Mouse (Mus musculus) heart, postnatal 36 days (tissue): ENCODE measurements around the gene Fcgr3. TPM values are rescaled to one million over a fixed set of nuclear protein-coding genes. Genes with fewer than 3 reads are reported as not detected.
"Not testable (repeated sequence)": the region's sequence is repeated elsewhere in the genome, so short reads cannot be mapped to it uniquely, and the experiment has no call there.

Source experiments
- DNase-seq, 2 experiments: peaks; one replicate each; pipeline ENCODE4 v3.0.0; 2021 to 2022
- intact Hi-C: fragments of 180-260 bp; cut with DNase I; formaldehyde crosslinking; loops from one replicate; pipeline ENCODE4 v1.15.1; 2025
- total RNA-seq, 2 experiments: library from RNA; stranded (reverse); gene quantifications; 2 replicates each; pipeline ENCODE4 v1.2.3; 2021

Fcgr3 gene
- total RNA-seq, 2 experiments from 2014 or later = 13.7 to 18.6 TPM

DNA sequence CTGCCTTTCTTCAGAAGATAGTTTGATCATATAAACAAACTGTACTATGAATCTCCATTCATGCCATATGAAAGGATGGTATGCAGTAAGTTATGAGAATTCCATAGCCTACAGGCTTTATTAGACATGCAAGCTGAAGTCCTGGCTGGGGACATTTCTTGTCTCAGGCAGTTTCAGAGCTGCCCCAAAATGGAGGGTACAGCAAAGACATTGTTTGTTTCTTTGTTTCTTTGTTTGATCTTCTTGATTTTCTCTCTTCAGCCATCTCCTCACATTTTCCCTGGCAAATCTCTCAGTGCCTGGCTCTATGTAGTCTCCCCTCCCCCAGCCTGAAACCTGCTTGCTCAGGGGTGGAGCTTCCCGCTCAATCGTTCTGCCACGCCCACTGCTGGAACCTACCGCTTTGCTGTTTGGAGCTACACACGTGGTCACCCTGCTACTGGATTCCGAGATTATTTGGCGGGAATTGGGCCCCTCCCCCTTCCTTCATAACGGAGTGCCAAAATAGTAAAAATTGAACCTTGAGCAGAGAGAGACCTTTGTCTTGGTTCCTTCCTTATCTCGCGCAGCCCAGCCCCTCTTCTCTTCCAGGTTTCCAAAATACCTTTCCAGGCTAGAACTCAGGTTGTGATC, 23.6 kb upstream of the Fcgr3 start:
- intact Hi-C loops, DNase-seq: not testable (repeated sequence)

DNA sequence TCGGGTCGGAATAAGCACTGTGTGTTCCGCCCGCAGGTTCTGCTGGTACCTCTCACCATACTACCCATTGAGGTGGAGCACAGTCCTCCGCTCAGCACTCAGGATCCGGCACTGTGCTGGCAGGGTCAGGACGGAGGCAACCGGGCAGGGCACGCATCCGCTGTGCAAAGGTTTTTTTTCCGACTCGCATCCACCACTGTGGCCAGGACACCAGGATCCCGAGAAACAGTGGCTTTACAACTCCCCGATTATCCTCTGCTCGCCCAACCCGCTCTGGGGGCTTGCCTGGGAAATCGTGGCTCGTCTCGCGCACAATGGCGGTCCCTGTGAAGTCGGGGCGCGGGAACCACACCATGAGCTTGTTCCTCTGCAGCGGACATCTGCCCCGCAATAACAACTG, 21.0 kb upstream of the Fcgr3 start:
- no peak for DNase-seq
- intact Hi-C loops = no loop called here

DNA sequence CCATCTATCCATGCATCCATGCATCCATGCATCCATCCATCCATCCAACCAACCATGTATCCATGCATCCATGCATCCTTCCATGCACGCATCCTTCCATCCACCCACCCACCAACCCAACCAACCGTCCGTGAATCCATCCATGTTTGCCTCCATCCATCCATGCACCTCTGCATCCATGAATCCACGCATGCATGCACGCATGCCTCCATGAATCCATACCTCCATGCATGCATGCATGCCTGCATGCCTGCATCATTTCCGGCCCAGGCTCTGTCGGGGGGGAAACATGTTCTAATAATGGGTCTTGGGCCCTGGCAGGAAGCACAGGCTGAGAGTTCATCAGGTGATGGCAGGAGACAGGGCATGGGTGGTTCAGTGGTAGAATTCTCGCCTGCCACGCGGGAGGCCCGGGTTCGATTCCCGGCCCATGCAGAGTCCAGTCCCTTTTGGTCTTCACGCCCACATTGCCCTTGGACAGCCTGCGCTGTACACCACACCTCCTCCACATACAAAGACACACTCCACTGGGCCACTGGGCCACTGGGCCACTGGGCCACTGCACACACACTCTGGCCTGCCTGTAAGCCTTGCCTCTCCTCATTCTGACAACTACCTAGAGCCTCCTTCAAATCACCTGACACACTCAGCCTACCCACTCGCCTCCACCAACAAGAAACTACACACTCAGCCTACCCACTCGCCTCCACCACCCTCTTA, 16.9 kb upstream of the Fcgr3 start:
- DNase-seq, intact Hi-C loops: not testable (repeated sequence)

DNA sequence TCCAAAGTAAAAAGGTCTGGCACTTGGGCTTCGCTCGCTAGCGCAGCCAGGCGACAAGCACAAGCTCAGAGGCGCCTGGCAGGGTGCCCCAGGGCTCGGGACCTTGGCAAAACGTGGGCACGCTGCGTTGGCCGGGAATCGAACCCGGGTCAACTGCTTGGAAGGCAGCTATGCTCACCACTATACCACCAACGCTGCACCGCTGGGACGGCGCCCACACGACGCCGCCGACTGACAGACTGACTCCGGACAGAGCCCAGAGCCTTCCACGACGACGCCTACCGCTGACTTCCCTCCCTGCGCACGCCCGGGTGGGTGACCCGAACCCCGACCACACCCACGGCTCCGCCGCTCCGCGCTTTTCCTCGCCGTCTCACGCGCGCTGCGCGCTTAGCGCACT, 15.1 kb upstream of the Fcgr3 start:
- intact Hi-C loops, DNase-seq: not testable (repeated sequence)

DNA sequence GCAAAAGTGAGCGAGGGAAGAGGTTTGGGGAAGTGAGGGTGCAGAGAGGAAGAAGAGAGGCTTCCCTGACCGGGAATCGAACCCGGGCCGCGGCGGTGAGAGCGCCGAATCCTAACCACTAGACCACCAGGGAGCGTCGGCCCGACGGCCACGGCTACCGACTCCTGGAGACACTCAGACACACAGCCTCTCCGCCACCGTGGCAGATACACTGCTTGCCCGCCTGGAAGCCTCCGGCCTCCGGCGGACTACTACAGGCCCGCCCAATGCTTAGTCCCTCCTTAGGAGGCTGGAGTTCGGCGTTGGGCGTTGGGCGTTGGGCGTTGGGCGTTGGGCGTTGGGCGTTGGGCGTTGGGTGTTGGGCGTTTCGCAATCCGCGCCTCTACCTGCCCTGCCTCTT, 14.6 kb upstream of the Fcgr3 start:
- intact Hi-C loops, DNase-seq: not testable (repeated sequence)

DNA sequence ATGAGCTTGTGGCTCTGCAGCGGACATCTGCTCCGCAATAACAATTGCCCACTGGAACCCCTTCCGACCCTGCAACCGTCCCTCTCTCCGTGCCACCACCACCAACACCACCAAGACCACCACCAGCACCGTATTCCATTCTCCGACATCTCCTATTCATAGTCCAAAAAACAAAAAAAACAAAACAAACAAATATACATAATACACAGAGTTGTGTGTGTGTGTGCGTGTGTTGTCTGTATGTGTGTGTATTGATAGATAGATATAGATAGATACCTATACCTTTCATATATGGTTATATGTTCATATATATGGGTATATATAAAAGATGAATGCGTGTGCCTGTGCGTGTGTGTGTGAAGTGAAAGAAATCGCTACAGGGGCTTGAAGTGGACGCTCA, 13.7 kb upstream of the Fcgr3 start:
- intact Hi-C loops, DNase-seq: not testable (repeated sequence)

DNA sequence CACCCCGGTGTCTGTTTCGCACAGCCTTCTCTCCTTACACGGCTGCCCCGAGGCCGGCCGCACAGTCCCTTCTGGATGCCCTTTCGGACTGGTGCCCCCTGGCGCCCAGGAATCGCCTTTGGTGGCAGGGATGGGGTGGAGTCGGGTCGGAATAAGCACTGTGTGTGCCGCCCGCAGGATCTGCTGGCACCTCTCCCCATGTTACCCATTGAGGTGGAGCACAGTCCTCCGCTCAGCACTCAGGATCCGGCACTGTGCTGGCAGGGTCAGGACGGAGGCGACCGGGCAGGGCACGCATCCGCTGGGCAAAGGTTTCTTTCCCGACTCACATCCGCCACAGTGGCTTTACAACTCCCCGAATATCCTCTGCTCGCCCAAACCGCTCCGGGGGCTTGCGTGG, 13.2 kb upstream of the Fcgr3 start:
- peak; percentile 31 to 62 for DNase-seq
- intact Hi-C loops = not testable (repeated sequence)

DNA sequence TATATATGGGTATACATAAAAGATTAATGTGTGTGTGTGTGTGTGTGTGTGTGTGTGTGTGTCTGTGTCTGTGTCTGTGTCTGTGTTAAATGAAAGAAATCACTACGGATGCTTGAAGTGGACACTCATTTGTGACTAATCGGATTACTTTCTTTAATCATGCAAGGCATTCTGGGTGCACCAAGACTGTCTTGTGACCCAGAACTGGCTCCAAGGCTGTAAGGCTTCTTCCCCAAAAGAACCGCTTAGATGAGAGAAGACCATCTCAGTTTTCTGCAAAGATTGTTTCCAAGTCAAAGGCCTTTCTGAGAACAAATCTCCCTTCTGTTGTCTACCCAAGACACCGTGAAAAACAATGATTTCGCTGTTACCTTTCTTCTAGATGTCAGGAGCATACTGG, 12.5 kb upstream of the Fcgr3 start:
- DNase-seq, intact Hi-C loops: not testable (repeated sequence)

DNA sequence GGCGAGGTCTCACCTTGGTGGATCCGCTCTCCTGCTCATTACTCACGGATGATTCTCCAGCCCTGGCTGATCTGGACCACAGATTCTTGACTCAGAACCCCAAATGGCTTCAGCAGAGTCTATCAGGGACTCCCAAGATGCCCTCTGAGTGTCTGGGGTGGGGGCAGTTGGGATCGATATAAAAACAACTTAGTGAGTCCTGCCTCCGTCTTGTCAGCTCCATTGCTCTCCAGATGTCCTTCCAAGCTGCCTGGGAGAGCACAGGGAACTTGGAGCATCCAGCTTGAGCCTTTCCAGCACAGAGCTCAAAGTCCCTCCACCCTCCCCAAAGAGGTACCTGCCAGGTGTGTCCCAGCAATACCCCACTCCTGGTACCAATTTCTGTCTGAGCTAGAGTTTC, 11.4 kb upstream of the Fcgr3 start:
- intact Hi-C loops, DNase-seq: not testable (repeated sequence)

DNA sequence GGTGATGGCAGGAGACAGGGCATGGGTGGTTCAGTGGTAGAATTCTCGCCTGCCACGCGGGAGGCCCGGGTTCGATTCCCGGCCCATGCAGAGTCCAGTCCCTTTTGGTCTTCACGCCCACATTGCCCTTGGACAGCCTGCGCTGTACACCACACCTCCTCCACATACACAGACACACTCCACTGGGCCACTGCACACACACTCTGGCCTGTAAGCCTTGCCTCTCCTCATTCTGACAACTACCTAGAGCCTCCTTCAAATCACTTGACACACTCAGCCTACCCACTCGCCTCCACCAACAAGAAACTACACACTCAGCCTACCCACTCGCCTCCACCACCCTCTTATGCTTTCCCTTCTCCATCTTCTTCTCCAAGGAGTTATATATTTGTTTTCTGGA, 9.5 kb upstream of the Fcgr3 start:
- DNase-seq = peak in 1 of 2 experiments; percentile 19
- intact Hi-C loops = not testable (repeated sequence)

DNA sequence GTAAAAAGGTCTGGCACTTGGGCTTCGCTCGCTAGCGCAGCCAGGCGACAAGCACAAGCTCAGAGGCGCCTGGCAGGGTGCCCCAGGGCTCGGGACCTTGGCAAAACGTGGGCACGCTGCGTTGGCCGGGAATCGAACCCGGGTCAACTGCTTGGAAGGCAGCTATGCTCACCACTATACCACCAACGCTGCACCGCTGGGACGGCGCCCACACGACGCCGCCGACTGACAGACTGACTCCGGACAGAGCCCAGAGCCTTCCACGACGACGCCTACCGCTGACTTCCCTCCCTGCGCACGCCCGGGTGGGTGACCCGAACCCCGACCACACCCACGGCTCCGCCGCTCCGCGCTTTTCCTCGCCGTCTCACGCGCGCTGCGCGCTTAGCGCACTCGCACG, 7.5 kb upstream of the Fcgr3 start:
- DNase-seq, intact Hi-C loops: not testable (repeated sequence)

DNA sequence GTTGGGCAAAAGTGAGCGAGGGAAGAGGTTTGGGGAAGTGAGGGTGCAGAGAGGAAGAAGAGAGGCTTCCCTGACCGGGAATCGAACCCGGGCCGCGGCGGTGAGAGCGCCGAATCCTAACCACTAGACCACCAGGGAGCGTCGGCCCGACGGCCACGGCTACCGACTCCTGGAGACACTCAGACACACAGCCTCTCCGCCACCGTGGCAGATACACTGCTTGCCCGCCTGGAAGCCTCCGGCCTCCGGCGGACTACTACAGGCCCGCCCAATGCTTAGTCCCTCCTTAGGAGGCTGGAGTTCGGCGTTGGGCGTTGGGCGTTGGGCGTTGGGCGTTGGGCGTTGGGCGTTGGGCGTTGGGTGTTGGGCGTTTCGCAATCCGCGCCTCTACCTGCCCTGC, 7.0 kb upstream of the Fcgr3 start:
- intact Hi-C loops, DNase-seq: not testable (repeated sequence)

DNA sequence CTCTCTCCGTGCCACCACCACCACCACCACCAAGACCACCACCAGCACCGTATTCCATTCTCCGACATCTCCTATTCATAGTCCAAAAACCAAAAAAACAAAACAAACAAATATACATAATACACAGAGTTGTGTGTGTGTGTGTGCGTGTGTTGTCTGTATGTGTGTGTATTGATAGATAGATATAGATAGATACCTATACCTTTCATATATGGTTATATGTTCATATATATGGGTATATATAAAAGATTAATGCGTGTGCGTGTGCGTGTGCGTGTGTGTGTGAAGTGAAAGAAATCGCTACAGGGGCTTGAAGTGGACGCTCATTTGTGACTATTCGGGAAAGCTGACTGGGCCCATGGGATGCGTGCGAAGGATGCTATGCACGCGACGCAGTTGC, 6.1 kb upstream of the Fcgr3 start:
- intact Hi-C loops, DNase-seq: not testable (repeated sequence)

DNA sequence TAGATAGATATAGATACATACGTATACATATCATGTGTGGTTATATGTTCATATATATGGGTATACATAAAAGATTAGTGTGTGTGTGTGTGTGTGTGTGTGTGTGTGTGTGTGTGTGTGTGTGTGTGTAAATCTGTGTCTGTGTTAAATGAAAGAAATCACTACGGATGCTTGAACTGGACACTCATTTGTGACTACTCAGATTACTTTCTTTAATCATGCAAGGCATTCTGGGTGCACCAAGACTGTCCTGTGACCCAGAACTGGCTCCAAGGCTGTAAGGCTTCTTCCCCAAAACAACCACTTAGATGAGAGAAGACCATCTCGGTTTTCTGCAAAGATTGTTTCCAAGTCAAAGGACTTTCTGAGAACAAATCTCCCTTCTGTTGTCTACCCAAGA, 4.8 kb upstream of the Fcgr3 start:
- intact Hi-C loops = not testable (repeated sequence)

DNA sequence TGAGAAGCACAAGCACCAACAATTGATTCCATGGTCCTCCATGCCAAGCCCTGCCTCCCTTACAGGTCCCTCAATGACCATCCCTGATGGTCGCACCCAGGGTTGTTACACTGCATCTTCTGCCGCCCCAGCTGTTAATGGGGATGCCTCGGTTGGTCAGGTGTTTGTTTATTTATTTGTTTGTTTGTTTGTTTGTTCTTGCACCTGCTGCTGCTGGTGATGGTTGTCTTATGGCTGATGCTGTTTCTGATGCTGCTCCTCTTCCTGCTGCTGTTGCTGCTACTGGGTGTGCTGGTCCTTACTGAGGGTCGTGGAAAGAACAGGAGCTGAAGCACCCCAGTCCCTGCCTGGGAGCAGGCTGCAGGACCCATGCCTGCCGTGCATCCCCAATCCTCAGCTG, 3.2 kb upstream of the Fcgr3 start:
- intact Hi-C loops, DNase-seq: not testable (repeated sequence)

More for the DNA sequence above, 4.8 kb upstream of the Fcgr3 start:
- DNase-seq = not testable (repeated sequence)

DNA sequence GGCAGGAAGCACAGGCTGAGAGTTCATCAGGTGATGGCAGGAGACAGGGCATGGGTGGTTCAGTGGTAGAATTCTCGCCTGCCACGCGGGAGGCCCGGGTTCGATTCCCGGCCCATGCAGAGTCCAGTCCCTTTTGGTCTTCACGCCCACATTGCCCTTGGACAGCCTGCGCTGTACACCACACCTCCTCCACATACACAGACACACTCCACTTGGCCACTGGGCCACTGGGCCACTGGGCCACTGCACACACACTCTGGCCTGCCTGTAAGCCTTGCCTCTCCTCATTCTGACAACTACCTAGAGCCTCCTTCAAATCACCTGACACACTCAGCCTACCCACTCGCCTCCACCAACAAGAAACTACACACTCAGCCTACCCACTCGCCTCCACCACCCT, 1.8 kb upstream of the Fcgr3 start:
- intact Hi-C loops, DNase-seq: not testable (repeated sequence)

DNA sequence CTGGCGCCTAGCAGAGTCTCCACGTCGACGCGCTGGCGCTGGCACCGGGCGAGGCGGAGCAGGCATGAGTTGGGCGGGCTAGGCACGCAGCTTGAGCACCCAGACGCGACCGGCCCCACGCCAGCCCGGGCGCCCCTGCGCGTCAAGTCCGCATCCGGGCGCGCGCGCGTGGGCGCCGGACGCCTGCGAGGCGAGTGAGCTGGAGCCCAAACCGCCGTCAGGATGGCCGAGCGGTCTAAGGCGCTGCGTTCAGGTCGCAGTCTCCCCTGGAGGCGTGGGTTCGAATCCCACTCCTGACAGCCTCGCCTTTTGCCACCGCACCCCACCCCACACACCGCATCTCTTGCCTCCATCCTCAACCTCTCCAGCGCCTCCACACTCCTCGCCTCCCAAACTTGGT, 1.0 kb upstream of the Fcgr3 start:
- intact Hi-C loops = not testable (repeated sequence)
- DNase-seq = peak in 1 of 2 experiments; percentile 38

DNA sequence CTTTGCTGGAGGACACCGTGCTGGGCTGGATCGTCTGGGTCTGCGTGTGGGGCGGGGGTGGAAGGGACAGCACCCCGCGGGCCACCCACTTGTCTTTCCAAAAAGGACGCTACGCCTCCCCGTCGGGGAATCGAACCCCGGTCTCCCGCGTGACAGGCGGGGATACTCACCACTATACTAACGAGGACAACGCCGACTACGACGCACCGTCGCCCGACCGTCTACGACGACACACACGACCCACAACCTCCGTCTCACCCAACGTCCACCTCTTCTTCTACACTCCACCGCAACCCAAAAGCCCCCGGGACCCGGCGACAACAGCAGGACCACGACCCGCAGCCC, 480 bp upstream of the Fcgr3 start:
- intact Hi-C loops = not testable (repeated sequence)
- DNase-seq = peak; percentile 55 to 56

DNA sequence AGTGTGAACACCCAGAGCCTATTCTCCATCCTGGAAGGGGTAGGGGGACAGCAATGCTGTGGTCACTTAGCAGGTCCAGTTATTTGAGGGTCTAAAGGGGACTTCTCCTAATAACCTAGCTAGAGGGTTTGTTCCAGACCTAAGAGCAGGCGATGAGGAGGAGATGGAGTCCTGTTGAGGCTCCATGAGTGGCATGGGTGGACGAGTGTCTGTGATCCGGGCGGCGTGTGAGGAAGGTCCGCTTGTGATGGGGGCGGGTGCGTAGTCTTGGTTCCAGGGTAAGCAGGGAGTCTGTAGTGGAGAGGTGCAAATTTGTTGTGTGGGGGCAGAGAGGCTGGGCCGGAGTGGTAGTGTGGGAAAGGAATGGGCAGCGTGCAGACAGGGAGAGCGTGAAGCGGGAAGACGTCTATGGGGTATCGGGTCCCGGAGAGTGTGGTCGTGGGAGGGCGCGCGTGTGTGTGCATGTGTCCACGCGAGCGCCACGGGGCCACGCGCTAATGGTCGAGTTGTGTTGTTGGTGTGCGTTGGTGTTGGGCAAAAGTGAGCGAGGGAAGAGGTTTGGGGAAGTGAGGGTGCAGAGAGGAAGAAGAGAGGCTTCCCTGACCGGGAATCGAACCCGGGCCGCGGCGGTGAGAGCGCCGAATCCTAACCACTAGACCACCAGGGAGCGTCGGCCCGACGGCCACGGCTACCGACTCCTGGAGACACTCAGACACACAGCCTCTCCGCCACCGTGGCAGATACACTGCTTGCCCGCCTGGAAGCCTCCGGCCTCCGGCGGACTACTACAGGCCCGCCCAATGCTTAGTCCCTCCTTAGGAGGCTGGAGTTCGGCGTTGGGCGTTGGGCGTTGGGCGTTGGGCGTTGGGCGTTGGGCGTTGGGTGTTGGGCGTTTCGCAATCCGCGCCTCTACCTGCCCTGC, 905 bp downstream of the Fcgr3 start:
- peak in 1 of 2 experiments; percentile 64 for DNase-seq
- intact Hi-C loops = loop anchor here (2.0 kb wide), 1 partner anchor 17 kb away; no protein-coding TSS in a partner anchor

DNA sequence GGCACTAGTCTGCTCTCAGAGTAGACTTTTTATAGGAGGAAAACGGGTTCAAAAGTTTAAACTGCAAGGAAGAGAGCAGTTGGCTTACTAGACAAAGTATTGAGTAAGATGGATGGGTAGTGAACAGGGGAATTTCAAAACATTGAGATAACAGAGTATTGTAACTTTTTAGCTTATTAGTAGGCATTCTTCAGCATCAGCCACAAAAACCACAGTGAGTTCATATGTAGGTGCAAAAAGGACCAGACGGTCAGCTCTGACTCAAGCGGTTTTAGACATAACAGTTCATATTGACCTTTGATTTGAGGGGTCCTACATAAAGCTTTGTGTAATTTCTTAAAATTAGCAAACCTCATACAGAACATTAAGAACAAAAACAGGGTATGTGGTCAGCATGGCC, 3.2 kb downstream of the Fcgr3 start:
- intact Hi-C loops = no loop called here
- DNase-seq = no peak

DNA sequence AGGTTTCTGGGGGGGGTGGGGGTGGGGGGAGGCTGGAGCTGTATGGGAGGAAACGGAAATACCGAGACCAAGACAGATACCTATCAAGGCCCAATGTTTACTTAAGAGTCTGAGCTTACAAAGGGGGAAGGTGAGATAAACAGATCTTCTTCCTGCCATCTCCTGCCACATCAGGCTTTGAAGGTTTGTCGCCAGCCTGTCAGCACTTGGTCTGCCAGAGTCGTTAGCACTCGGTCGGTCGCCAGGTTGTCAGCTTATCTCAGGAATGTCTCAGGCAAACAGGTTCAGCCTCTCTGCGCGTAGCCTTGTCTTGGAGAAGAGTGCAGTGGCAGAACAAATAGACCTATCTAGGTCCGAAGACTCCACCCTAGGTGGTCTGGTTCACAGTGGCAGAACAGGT, 4.3 kb downstream of the Fcgr3 start:
- no peak for DNase-seq
- intact Hi-C loops = no loop called here
